Mouse (Mus musculus): ENCODE data around the gene Sesn1. TPM values are rescaled to one million over a fixed set of nuclear protein-coding genes. Genes with fewer than 3 reads are reported as not detected.

Gene Sesn1
- polyA plus RNA-seq, 1 experiment from 2014 or later: 16.4 TPM

- TF ChIP-seq EP300 (IDR thresholded peaks at IDR 0.05; ENCODE audit: low read depth): no peak
- TF ChIP-seq CTCF (IDR thresholded peaks at IDR 0.05; ENCODE audit: low read depth): no peak
- H3K4me2 ChIP-seq (ENCODE audit: low read depth, low read length): no peak overlapping the region
- ATAC-seq (no peak), DNase-seq (no peak)
- H3K36me3 ChIP-seq (replicated peaks; ENCODE audit: insufficient read depth, low read length): no peaks in the 10 kb centered on the region
- no peak overlapping the region for H3K9ac ChIP-seq (replicated peaks)
- H3K4me1 ChIP-seq (ENCODE audit: insufficient read depth): peaks cover 10% of the 10 kb centered on the region
- WGBS (ENCODE audit: insufficient replicate concordance): 81% methylated on average over 12 of the region's 12 CpGs
- H3K4me3 ChIP-seq (ENCODE audit: low read depth, low read length): no peak overlapping the region
- H3K27ac ChIP-seq (ENCODE audit: low read depth): no peak overlapping the region
- H3K27me3 ChIP-seq (ENCODE audit: insufficient read depth, low read length): no peaks in the 10 kb centered on the region
- no peaks in the 10 kb centered on the region for H3K9me3 ChIP-seq (ENCODE audit: low read length)
These were observed 122.2 kb downstream of the Sesn1 start for GRCm38 (mm10) chr10:41931962-41932361.

GRCm38 (mm10) chr10:41932943-41933342 lies 123.2 kb downstream of the Sesn1 start:
- H3K9me3 ChIP-seq (ENCODE audit: low read length): no peaks in the 10 kb centered on the region
- peaks cover 13% of the 10 kb centered on the region for H3K4me1 ChIP-seq (ENCODE audit: insufficient read depth)
- no peak overlapping the region for H3K4me2 ChIP-seq (ENCODE audit: low read depth, low read length)
- WGBS (ENCODE audit: insufficient replicate concordance): 78% methylated on average over 5 of the region's 5 CpGs
- no peaks in the 10 kb centered on the region for H3K36me3 ChIP-seq (replicated peaks; ENCODE audit: insufficient read depth, low read length)
- no peak for DNase-seq
- H3K27me3 ChIP-seq (ENCODE audit: insufficient read depth, low read length): no peaks in the 10 kb centered on the region
- H3K27ac ChIP-seq (ENCODE audit: low read depth): no peak overlapping the region
- no peak for TF ChIP-seq EP300 (IDR thresholded peaks at IDR 0.05; ENCODE audit: low read depth)
- TF ChIP-seq CTCF (IDR thresholded peaks at IDR 0.05; ENCODE audit: low read depth): no peak
- ATAC-seq: no peak
- no peak overlapping the region for H3K4me3 ChIP-seq (ENCODE audit: low read depth, low read length)
- no peak overlapping the region for H3K9ac ChIP-seq (replicated peaks)

- peak; percentile 77 for DNase-seq
- 44% methylated on average over 6 of the region's 6 CpGs for WGBS (ENCODE audit: insufficient replicate concordance)
- Histone ChIP-seq H3K36me3 (replicated peaks; ENCODE audit: insufficient read depth, low read length) (no peaks in the 10 kb centered on the region), H3K4me3 (ENCODE audit: low read depth, low read length) (no peak overlapping the region), H3K27ac (ENCODE audit: low read depth) (no peak overlapping the region), H3K27me3 (ENCODE audit: insufficient read depth, low read length) (no peaks in the 10 kb centered on the region), H3K9ac (replicated peaks) (no peak overlapping the region), H3K4me1 (ENCODE audit: insufficient read depth) (peaks cover 13% of the 10 kb centered on the region), H3K4me2 (ENCODE audit: low read depth, low read length) (no peak overlapping the region), H3K9me3 (ENCODE audit: low read length) (no peaks in the 10 kb centered on the region)
- TF ChIP-seq EP300 (IDR thresholded peaks at IDR 0.05; ENCODE audit: low read depth) (no peak), CTCF (IDR thresholded peaks at IDR 0.05; ENCODE audit: low read depth) (peak; percentile 89)
- ATAC-seq: no peak
These were observed 123.8 kb downstream of the Sesn1 start for GRCm38 (mm10) chr10:41933536-41933935.

GRCm38 (mm10) chr10:41934633-41935475 lies 125.1 kb downstream of the Sesn1 start:
- H3K4me1 ChIP-seq (ENCODE audit: insufficient read depth): peaks cover 13% of the 10 kb centered on the region
- DNase-seq: peak; percentile 55
- no peaks in the 10 kb centered on the region for H3K36me3 ChIP-seq (replicated peaks; ENCODE audit: insufficient read depth, low read length)
- H3K9me3 ChIP-seq (ENCODE audit: low read length): no peaks in the 10 kb centered on the region
- TF ChIP-seq CTCF (IDR thresholded peaks at IDR 0.05; ENCODE audit: low read depth) (no peak), EP300 (IDR thresholded peaks at IDR 0.05; ENCODE audit: low read depth) (no peak)
- no peak overlapping the region for H3K4me3 ChIP-seq (ENCODE audit: low read depth, low read length)
- ATAC-seq: peak; percentile 56
- no peak overlapping the region for H3K9ac ChIP-seq (replicated peaks)
- H3K27me3 ChIP-seq (ENCODE audit: insufficient read depth, low read length): no peaks in the 10 kb centered on the region
- WGBS (ENCODE audit: insufficient replicate concordance): 28% methylated on average over 21 of the region's 21 CpGs
- H3K27ac ChIP-seq (ENCODE audit: low read depth): no peak overlapping the region; the same call in 1 of the 2 replicates
- H3K4me2 ChIP-seq (ENCODE audit: low read depth, low read length): peak overlapping the region; percentile 40

- H3K4me2 ChIP-seq (ENCODE audit: low read depth, low read length): no peak overlapping the region
- DNase-seq: no peak
- H3K9me3 ChIP-seq (ENCODE audit: low read length): no peaks in the 10 kb centered on the region
- no peak for TF ChIP-seq CTCF (IDR thresholded peaks at IDR 0.05; ENCODE audit: low read depth)
- no peak for TF ChIP-seq EP300 (IDR thresholded peaks at IDR 0.05; ENCODE audit: low read depth)
- H3K27me3 ChIP-seq (ENCODE audit: insufficient read depth, low read length): no peaks in the 10 kb centered on the region
- no peak for ATAC-seq
- no peak overlapping the region for H3K9ac ChIP-seq (replicated peaks)
- H3K36me3 ChIP-seq (replicated peaks; ENCODE audit: insufficient read depth, low read length): no peaks in the 10 kb centered on the region
- H3K4me1 ChIP-seq (ENCODE audit: insufficient read depth): peaks cover 13% of the 10 kb centered on the region
- H3K27ac ChIP-seq (ENCODE audit: low read depth): no peak overlapping the region; the same call in 1 of the 2 replicates
- H3K4me3 ChIP-seq (ENCODE audit: low read depth, low read length): no peak overlapping the region
These were observed 125.7 kb downstream of the Sesn1 start for GRCm38 (mm10) chr10:41935476-41935829.

- no peaks in the 10 kb centered on the region for H3K27me3 ChIP-seq (ENCODE audit: insufficient read depth, low read length)
- H3K9me3 ChIP-seq (ENCODE audit: low read length): no peaks in the 10 kb centered on the region
- no peak overlapping the region for H3K27ac ChIP-seq (ENCODE audit: low read depth)
- 61% methylated on average over 4 of the region's 4 CpGs for whole genome bisulfite sequencing (ENCODE audit: insufficient replicate concordance)
- no peak overlapping the region for H3K4me3 ChIP-seq (ENCODE audit: low read depth, low read length)
- H3K4me2 ChIP-seq (ENCODE audit: low read depth, low read length): no peak overlapping the region
- TF ChIP-seq EP300 (IDR thresholded peaks at IDR 0.05; ENCODE audit: low read depth): no peak
- TF ChIP-seq CTCF (IDR thresholded peaks at IDR 0.05; ENCODE audit: low read depth): no peak
- DNase-seq: no peak
- H3K9ac ChIP-seq (replicated peaks): no peak overlapping the region
- no peak for ATAC-seq
- H3K4me1 ChIP-seq (ENCODE audit: insufficient read depth): peaks cover 13% of the 10 kb centered on the region
- no peaks in the 10 kb centered on the region for H3K36me3 ChIP-seq (replicated peaks; ENCODE audit: insufficient read depth, low read length)
These were observed 126.4 kb downstream of the Sesn1 start for GRCm38 (mm10) chr10:41936100-41936499.

Measured in liver, postnatal 0 days (tissue).